Mouse (Mus musculus) erythroblast, embryonic 14.5 days (primary cell): ENCODE results near the gene Adgrl2.

ENCODE experiments used
- GATA1 ChIP-seq: IDR thresholded peaks from 2 replicates; pipeline ENCODE4 v1.6.1; 2012; ENCODE audit warnings: low read length, inconsistent platforms, mixed read lengths
- TAL1 ChIP-seq: IDR thresholded peaks from 3 replicates; pipeline ENCODE4 v1.6.1; 2012; ENCODE audit warnings: low read length, inconsistent platforms, mixed read lengths

- TF ChIP-seq GATA1 (no peak), TAL1 (no peak)
These were observed 105.2 kb downstream of the Adgrl2 start for GRCm38 (mm10) chr3:148885184-148885583.
